Mouse (Mus musculus): ENCODE results near the gene Xab2.

Gene Xab2

GRCm38 (mm10) chr8:3621199-3621970, at the start of gene Xab2, which contains the start of gene Pet100:
Gene Xab2 (minus strand): TSS chr8:3621316.
Gene Pet100 (plus strand): TSS chr8:3621548.
- peak; percentile 100 for DNase-seq (ENCODE audit: low read depth)

GRCm38 (mm10) chr8:3670388-3670787, 49.3 kb upstream of the Xab2 start:
- no peak for DNase-seq (ENCODE audit: low read depth)

GRCm38 (mm10) chr8:3665507-3665906, 44.4 kb upstream of the Xab2 start, which contains the start of gene Mcemp1:
Gene Mcemp1 (plus strand): TSS chr8:3665754.
- peak; percentile 30 for DNase-seq (ENCODE audit: low read depth)

- no peak for DNase-seq (ENCODE audit: low read depth)
Measured at GRCm38 (mm10) chr8:3664405-3664804, 43.3 kb upstream of the Xab2 start.

GRCm38 (mm10) chr8:3660889-3661288, 39.8 kb upstream of the Xab2 start:
- DNase-seq (ENCODE audit: low read depth) = no peak

- peak; percentile 87 for DNase-seq (ENCODE audit: low read depth)
Measured at GRCm38 (mm10) chr8:3656725-3657381, 35.7 kb upstream of the Xab2 start.

- DNase-seq (ENCODE audit: low read depth) = no peak
Measured at GRCm38 (mm10) chr8:3655526-3655925, 34.4 kb upstream of the Xab2 start, which contains the start of gene Retn. Gene Retn (plus strand): TSS chr8:3655770.

- DNase-seq (ENCODE audit: low read depth) = peak; percentile 72
Measured at GRCm38 (mm10) chr8:3654726-3655508, 33.8 kb upstream of the Xab2 start.

- DNase-seq (ENCODE audit: low read depth) = no peak
Measured at GRCm38 (mm10) chr8:3652845-3653244, 31.7 kb upstream of the Xab2 start.

- no peak for DNase-seq (ENCODE audit: low read depth)
Measured at GRCm38 (mm10) chr8:3648990-3649389, 27.9 kb upstream of the Xab2 start.

GRCm38 (mm10) chr8:3648268-3648667, 27.2 kb upstream of the Xab2 start:
- no peak for DNase-seq (ENCODE audit: low read depth)

GRCm38 (mm10) chr8:3647561-3647960, 26.4 kb upstream of the Xab2 start:
- DNase-seq (ENCODE audit: low read depth) = peak; percentile 43

GRCm38 (mm10) chr8:3646824-3647531, 25.9 kb upstream of the Xab2 start:
- DNase-seq (ENCODE audit: low read depth) = peak; percentile 66

- peak; percentile 58 for DNase-seq (ENCODE audit: low read depth)
Measured at GRCm38 (mm10) chr8:3645804-3646203, 24.7 kb upstream of the Xab2 start.

GRCm38 (mm10) chr8:3631478-3631875, 10.4 kb upstream of the Xab2 start:
- no peak for DNase-seq (ENCODE audit: low read depth)

GRCm38 (mm10) chr8:3630647-3631477, 9.7 kb upstream of the Xab2 start, which contains the start of gene Stxbp2:
Gene Stxbp2 (plus strand): TSS chr8:3630955.
- DNase-seq (ENCODE audit: low read depth) = no peak

- peak; percentile 57 for DNase-seq (ENCODE audit: low read depth)
Measured at GRCm38 (mm10) chr8:3628014-3628413, 6.9 kb upstream of the Xab2 start.

GRCm38 (mm10) chr8:3626971-3627370, 5.9 kb upstream of the Xab2 start:
- no peak for DNase-seq (ENCODE audit: low read depth)

GRCm38 (mm10) chr8:3625445-3625844, 4.3 kb upstream of the Xab2 start, which contains the start of gene Pcp2:
Gene Pcp2 (minus strand): TSS chr8:3625545.
- no peak for DNase-seq (ENCODE audit: low read depth)

- DNase-seq (ENCODE audit: low read depth) = no peak
Measured at GRCm38 (mm10) chr8:3622119-3622518, 1.0 kb upstream of the Xab2 start.

GRCm38 (mm10) chr8:3609816-3610150, 11.3 kb downstream of the Xab2 start:
- DNase-seq (ENCODE audit: low read depth) = no peak
